Mouse (Mus musculus): ENCODE results near the gene Gm13279.
"Not testable (repeated sequence)": the region's sequence is repeated elsewhere in the genome, so short reads cannot be mapped to it uniquely, and the experiment has no call there.

DNA sequence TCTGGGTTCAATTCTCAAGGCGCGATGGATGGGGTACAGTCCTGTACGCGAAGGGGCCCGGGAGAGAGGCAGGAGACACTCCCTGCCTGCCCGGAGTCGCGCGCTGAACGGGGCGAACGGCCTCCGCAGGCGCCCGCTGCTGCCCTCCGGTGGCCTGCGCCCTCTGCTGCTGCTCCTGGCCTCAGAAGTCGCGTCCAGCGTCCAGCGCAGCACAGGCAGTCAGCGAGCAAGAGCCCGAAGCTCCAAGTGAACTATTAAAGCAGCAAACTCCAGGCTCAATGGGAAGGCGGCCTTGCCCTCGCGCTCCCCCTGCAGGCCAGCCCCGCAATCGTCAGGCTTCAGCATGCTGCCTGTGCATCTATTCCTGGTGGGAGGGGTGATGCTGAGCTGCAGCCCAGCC, 36.8 kb upstream of the Gm13279 start:
- TF ChIP-seq CTCF (IDR thresholded peaks at IDR 0.05) = peak; percentile 74
- TF ChIP-seq EP300 (IDR thresholded peaks at IDR 0.05) = not testable (repeated sequence)

All from lung, postnatal 0 days (tissue).